In genomic region chr14:20545529-20546331, GRCm38 (mm10) we compare ENCODE assay signal across 7 mouse cellular contexts. TPM values are rescaled to one million over a fixed set of nuclear protein-coding genes. Genes with fewer than 3 reads are reported as not detected.
A peak's percentile ranks its signal among the peaks of the same experiment; 100 is the strongest.
DNase-seq lines count a peak whose midpoint lies in the region; ATAC-seq and TF ChIP-seq lines count a peak whose summit lies in the region.

No protein-coding gene starts in this region.

- H3K27ac ChIP-seq in embryonic facial prominence, embryonic 11.5 days (replicated peaks; ENCODE audit: low read depth, low read length): peak overlapping the region; percentile 99
- H3K27ac ChIP-seq in kidney, adult 2 months (ENCODE audit: insufficient read depth, low read depth, low read length): peak overlapping the region; percentile 71
- peak overlapping the region; percentile 99 for H3K27ac ChIP-seq in limb, embryonic 12.5 days
- peak overlapping the region; percentile 92 for H3K27ac ChIP-seq in midbrain, embryonic 15.5 days
- peak overlapping the region; percentile 96 for H3K27ac ChIP-seq in spleen, adult 2 months (ENCODE audit: insufficient read depth, low read length)

- H3K9me3 ChIP-seq in embryonic facial prominence, embryonic 11.5 days (replicated peaks; ENCODE audit: control insufficient read depth, low read length): no peaks in the 10 kb centered on the region
- no peaks in the 10 kb centered on the region for H3K9me3 ChIP-seq in limb, embryonic 12.5 days
- no peaks in the 10 kb centered on the region for H3K9me3 ChIP-seq in midbrain, embryonic 15.5 days

- TF ChIP-seq POLR2A in kidney, adult 2 months (IDR thresholded peaks at IDR 0.05; ENCODE audit: low read depth, low read length): no peak
- TF ChIP-seq POLR2A in spleen, adult 2 months (IDR thresholded peaks at IDR 0.05; ENCODE audit: low read depth, low read length): peak; percentile 77

- H3K9ac ChIP-seq in embryonic facial prominence, embryonic 11.5 days (replicated peaks; ENCODE audit: low read length): peak overlapping the region; percentile 94
- H3K9ac ChIP-seq in limb, embryonic 12.5 days (replicated peaks): peak overlapping the region; percentile 98
- H3K9ac ChIP-seq in midbrain, embryonic 15.5 days: peak overlapping the region; percentile 73

- no peaks in the 10 kb centered on the region for H3K27me3 ChIP-seq in embryonic facial prominence, embryonic 11.5 days (ENCODE audit: control insufficient read depth, insufficient read depth, low read length)
- H3K27me3 ChIP-seq in kidney, adult 2 months (replicated peaks; ENCODE audit: control insufficient read depth, insufficient read depth, low read length): no peaks in the 10 kb centered on the region
- no peaks in the 10 kb centered on the region for H3K27me3 ChIP-seq in limb, embryonic 12.5 days
- H3K27me3 ChIP-seq in midbrain, embryonic 15.5 days (replicated peaks): no peaks in the 10 kb centered on the region
- no peaks in the 10 kb centered on the region for H3K27me3 ChIP-seq in spleen, adult 2 months (ENCODE audit: control insufficient read depth, insufficient read depth, low read length)

- peak; percentile 99 for ATAC-seq in embryonic facial prominence, embryonic 11.5 days (replicated peaks; ENCODE audit: insufficient number of reproducible peaks, low FRiP score, low TSS enrichment, low read depth)
- ATAC-seq in limb, embryonic 12.5 days (ENCODE audit: insufficient number of reproducible peaks, insufficient read depth, low FRiP score, low TSS enrichment, low read depth): peak; percentile 94
- peak; percentile 93 for ATAC-seq in midbrain, embryonic 15.5 days (replicated peaks)

- TF ChIP-seq CTCF in kidney, adult 2 months (conservative IDR thresholded peaks at IDR 0.05; ENCODE audit: insufficient read depth, insufficient read length, low read depth, low read length): no peak
- no peak for TF ChIP-seq CTCF in spleen, adult 2 months (IDR thresholded peaks at IDR 0.05; ENCODE audit: extremely low read depth, insufficient read depth, insufficient read length, insufficient replicate concordance)

- peak overlapping the region; percentile 71 for H3K4me3 ChIP-seq in embryonic facial prominence, embryonic 11.5 days (ENCODE audit: low read depth, low read length)
- peak overlapping the region; percentile 99 for H3K4me3 ChIP-seq in kidney, adult 2 months (ENCODE audit: insufficient read depth, low read depth, low read length)
- peak overlapping the region; percentile 94 for H3K4me3 ChIP-seq in limb, embryonic 12.5 days (replicated peaks)
- H3K4me3 ChIP-seq in midbrain, embryonic 15.5 days: peak overlapping the region; percentile 62
- H3K4me3 ChIP-seq in spleen, adult 2 months (ENCODE audit: extremely low read depth, insufficient read depth, insufficient read length): peak overlapping the region; percentile 86

- WGBS in embryonic facial prominence, embryonic 11.5 days: 1% methylated on average over 42 of the region's 67 CpGs
- under 1% methylated on average over 66 of the region's 67 CpGs for WGBS in kidney, adult 2 months
- WGBS in limb, embryonic 12.5 days: under 1% methylated on average over 60 of the region's 67 CpGs
- under 1% methylated on average over 67 of the region's 67 CpGs for WGBS in midbrain, embryonic 15.5 days
- WGBS in spleen, adult 2 months: under 1% methylated on average over 53 of the region's 67 CpGs

- H3K36me3 ChIP-seq in embryonic facial prominence, embryonic 11.5 days (replicated peaks; ENCODE audit: control insufficient read depth, insufficient read depth, low read depth, low read length): no peaks in the 10 kb centered on the region
- no peaks in the 10 kb centered on the region for H3K36me3 ChIP-seq in kidney, adult 2 months (ENCODE audit: control insufficient read depth, insufficient read depth, low read length)
- peaks cover 26% of the 10 kb centered on the region for H3K36me3 ChIP-seq in limb, embryonic 12.5 days
- peaks cover 13% of the 10 kb centered on the region for H3K36me3 ChIP-seq in midbrain, embryonic 15.5 days (replicated peaks)
- no peaks in the 10 kb centered on the region for H3K36me3 ChIP-seq in spleen, adult 2 months (ENCODE audit: control insufficient read depth, insufficient read depth, low read length)

- H3K4me2 ChIP-seq in embryonic facial prominence, embryonic 11.5 days (ENCODE audit: low read depth, low read length): peak overlapping the region; percentile 40
- H3K4me2 ChIP-seq in limb, embryonic 12.5 days: peak overlapping the region; percentile 61
- H3K4me2 ChIP-seq in midbrain, embryonic 15.5 days: peak overlapping the region; percentile 56

- no peaks in the 10 kb centered on the region for H3K4me1 ChIP-seq in embryonic facial prominence, embryonic 11.5 days (ENCODE audit: control insufficient read depth, insufficient read depth, low read length)
- H3K4me1 ChIP-seq in kidney, adult 2 months (ENCODE audit: control insufficient read depth, insufficient read depth, low read length): peaks cover 7% of the 10 kb centered on the region; the same call in 1 of the 2 replicates
- peaks cover 5% of the 10 kb centered on the region for H3K4me1 ChIP-seq in limb, embryonic 12.5 days (replicated peaks)
- peaks cover 24% of the 10 kb centered on the region for H3K4me1 ChIP-seq in midbrain, embryonic 15.5 days
- peaks cover under 1% of the 10 kb centered on the region; the same call in 1 of the 2 replicates for H3K4me1 ChIP-seq in spleen, adult 2 months (ENCODE audit: control insufficient read depth, insufficient read depth, insufficient read length)

- DNase-seq in adrenal gland, postnatal 14 days: peak; percentile 98
- DNase-seq in embryonic facial prominence, embryonic 11.5 days (ENCODE audit: low spot score): peak; percentile 79
- peak; percentile 99 for DNase-seq in heart, adult 11 months
- peak; percentile 95 for DNase-seq in kidney, adult 2 months
- DNase-seq in spleen, adult 2 months (ENCODE audit: low read depth in 1 of 2, low spot score in 2 of 2): peak; percentile 49 to 84

RNA-seq across cellular contexts. Expression of gene Ppp3cb, which starts 0.6 kb away (rescaled TPM):
- 62.6 and 71.6 TPM in 2 replicates for total RNA-seq in adrenal gland, postnatal 14 days (2021)
- 54.6 and 62.5 TPM in 2 replicates for polyA plus RNA-seq in embryonic facial prominence, embryonic 11.5 days (2014; fragmentation: Nextera tagmentation; extraction: Ambion mirVana)
- polyA plus RNA-seq in kidney, adult 2 months (2012; rRNA removed): 9.7 and 13.7 TPM in 2 replicates
- polyA plus RNA-seq in limb, embryonic 12.5 days (2016; fragmentation: Nextera tagmentation; extraction: Ambion mirVana): 56.9 and 62.5 TPM in 2 replicates
- polyA plus RNA-seq in midbrain, embryonic 15.5 days (2015; fragmentation: Nextera tagmentation; extraction: Ambion mirVana): 89.3 and 95.9 TPM in 2 replicates
- polyA plus RNA-seq in spleen, adult 2 months (2012; rRNA removed): 6.0 and 6.5 TPM in 2 replicates

RNA-seq across cellular contexts. Expression of gene Mss51, which starts 49.0 kb away (rescaled TPM):
- total RNA-seq in adrenal gland, postnatal 14 days (2021): 0.74 and 1.1 TPM in 2 replicates
- 0.53 and 0.66 TPM in 2 replicates for polyA plus RNA-seq in embryonic facial prominence, embryonic 11.5 days (2014; fragmentation: Nextera tagmentation; extraction: Ambion mirVana)
- polyA plus RNA-seq in kidney, adult 2 months (2012; rRNA removed): 0.19 and 0.45 TPM in 2 replicates
- polyA plus RNA-seq in limb, embryonic 12.5 days (2016; fragmentation: Nextera tagmentation; extraction: Ambion mirVana): 1.3 and 1.4 TPM in 2 replicates
- polyA plus RNA-seq in midbrain, embryonic 15.5 days (2015; fragmentation: Nextera tagmentation; extraction: Ambion mirVana): 0.39 and 0.40 TPM in 2 replicates
- 0.65 and 0.97 TPM in 2 replicates for polyA plus RNA-seq in spleen, adult 2 months (2012; rRNA removed)

Comparison
In these comparisons a context has a peak if more than half of its experiments do, and no peak if none do; other contexts are left out.
1. Peak in every context shown above with its lines: DNase-seq, ATAC-seq, H3K4me3 ChIP-seq and H3K27ac ChIP-seq.